Mouse (Mus musculus) kidney, postnatal 36 days (tissue): Measurements from ENCODE around the gene Arl10.
"Not testable (repeated sequence)": the region's sequence is repeated elsewhere in the genome, so short reads cannot be mapped to it uniquely, and the experiment has no call there.

Experiments
- DNase-seq, 2 experiments: peaks; one replicate each; pipeline ENCODE4 v3.0.0; 2021 to 2022; ENCODE audit warnings: mixed read lengths in 2 of 2

Gene Arl10

DNA sequence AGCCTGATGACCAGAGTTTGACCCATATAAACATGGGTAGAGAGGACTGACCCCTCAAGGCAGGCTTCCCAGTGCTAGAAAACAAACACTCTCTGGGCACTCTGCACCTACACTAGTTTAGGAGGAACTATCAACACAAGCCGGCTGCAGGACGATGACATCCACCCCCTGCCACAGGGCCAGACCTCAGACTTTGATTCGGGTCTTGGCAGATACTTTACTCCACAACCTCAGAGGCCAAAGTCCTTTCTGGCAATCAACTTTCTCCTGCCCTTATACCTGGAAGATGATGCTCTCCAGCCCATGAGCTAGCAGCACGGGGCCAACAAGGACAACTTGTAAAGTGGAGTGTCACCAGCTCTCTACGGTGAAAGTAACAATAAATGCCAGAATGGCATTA, 8.0 kb downstream of the Arl10 start:
- peak; percentile 57 to 70 for DNase-seq

DNA sequence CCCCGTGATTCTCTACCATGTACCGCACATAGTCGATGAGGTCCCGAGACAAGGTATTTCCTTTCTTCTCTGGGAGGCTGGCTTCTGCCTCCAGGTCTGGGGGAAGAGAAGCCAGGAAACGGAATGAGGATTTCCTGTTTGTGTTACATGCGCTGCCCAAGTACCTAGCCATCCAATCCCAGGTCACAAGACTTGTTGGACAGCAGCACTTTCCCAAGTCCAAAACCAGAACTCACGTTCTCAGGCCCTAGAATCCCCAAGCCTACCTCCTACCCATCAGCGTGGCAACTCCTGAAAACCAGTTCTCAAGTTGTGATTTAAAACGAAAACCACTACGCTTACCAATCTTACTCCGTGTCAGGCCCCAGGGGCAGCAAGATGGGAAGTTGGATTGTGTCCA, 11.0 kb downstream of the Arl10 start:
- no peak for DNase-seq

DNA sequence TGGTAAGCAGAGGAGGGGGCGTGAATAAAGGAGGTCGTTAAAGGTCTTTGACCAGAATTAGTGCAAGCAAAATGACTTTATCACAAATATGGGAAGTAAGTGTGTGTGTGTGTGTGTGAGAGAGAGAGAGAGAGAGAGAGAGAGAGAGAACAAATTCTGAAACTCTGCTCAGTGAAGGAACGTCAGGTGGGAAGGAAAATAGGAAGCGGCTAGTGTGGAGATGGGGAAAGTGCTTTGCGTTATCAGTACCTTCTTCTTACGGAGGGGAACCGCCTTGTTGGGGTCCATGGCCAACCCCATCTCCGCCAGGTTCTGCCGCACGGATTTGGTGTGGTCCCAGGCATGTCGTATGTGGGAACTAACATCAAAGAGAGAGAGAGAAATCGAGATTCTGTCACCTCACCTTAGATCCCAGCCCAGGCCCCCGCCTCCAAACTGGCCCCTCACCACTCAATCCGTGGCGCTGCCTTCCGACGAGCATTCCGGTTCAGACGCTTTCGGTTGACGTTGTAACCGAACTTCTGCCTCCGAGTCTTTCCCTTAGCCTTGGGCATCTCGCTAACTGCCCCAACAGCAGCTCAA, 14.7 kb downstream of the Arl10 start:
- no peak for DNase-seq

DNA sequence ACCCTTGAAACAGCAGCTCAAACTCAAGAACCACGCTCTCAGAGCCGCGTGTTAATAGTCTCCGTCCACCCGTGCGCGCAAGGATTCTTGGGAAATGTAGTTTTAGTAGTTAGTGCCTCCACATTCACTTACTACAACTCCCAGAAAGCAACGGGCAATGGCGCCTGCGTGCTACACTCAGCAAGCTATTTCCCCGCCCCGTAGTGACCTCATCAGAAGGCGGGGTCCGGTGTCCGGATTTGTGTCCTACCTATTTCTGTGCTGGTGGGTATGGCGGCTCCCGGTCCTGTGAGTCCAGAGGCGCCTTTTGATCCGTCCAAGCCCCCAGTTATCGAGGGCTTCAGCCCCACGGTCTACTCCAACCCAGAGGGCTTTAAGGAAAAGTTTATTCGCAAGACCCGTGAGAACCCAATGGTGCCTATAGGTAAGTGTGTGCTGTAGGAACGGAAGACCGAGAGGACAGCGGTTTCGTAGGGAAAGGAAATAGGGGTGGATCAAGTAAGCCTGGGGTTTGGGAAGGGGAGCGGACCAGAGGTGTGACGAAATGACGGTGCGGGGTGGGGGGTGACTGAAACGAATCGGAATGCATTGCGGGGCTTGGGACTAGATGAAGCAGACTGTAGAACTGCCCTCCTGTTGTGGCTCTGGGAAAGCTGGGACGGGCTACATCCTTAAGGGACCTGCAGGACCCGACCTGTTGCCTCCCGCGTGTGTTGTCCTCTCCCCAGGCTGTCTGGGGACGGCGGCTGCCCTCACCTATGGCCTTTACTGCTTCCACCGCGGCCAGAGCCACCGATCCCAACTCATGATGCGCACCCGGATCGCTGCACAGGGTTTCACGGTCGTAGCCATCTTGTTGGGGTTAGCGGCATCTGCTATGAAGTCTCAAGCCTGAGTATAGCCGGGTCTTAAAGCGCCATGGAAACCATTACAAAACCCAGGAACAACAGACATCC, 15.5 kb downstream of the Arl10 start, which contains the start of the genes Nop16 and Higd2a:
Nop16 (minus strand) TSS at position 95 of the 956 bp plus-strand sequence.
Higd2a (plus strand) TSS at position 212 of the 956 bp plus-strand sequence.
- peak; percentile 99 for DNase-seq

DNA sequence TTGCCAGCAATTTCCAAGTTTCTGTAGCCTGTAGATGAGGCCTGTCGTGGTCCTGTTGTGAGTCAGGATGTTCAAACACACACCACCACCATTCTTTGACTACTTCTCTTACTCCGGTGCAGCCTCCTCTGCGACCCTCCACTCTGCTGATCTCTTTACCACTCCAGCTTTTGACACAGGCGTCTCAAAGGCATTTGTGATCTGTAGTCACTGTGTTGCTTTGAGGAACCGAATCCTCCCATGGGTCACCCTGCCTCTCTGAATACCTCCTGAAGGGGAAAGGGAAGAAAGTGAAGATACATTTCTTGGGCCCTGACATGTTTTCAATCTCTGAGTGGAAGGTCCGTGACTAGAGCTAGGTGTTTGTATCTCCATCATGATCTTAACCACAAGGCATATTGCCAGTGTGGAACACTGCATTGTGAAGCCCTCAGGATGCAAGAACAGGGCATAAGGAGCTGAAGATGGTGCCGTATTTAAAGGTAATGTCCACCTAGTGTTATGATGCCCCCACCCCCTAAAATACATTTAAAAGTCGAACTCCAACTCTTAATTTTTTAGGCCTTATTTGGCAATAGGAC, 17.1 kb downstream of the Arl10 start:
- DNase-seq, result no peak

DNA sequence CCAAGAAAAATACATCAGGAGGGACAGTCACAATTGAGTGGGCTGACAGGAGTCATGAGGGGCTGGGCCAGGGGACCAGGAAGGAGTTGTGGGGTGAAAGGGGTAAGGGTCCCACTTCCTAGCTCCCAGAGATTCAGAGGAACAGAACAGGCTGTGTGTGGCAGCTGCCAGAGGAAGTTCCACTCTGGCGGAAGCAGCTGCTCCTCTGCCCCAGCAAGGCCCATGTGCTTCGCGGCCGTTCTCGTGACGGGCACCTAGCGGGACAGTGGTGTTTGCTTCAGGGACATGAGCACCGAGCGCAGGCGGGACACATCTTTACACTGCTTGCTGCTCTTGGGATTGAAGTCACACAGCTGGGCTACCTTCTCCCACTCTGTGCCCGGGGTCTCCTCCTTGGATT, 18.8 kb downstream of the Arl10 start:
- DNase-seq, result no peak

DNA sequence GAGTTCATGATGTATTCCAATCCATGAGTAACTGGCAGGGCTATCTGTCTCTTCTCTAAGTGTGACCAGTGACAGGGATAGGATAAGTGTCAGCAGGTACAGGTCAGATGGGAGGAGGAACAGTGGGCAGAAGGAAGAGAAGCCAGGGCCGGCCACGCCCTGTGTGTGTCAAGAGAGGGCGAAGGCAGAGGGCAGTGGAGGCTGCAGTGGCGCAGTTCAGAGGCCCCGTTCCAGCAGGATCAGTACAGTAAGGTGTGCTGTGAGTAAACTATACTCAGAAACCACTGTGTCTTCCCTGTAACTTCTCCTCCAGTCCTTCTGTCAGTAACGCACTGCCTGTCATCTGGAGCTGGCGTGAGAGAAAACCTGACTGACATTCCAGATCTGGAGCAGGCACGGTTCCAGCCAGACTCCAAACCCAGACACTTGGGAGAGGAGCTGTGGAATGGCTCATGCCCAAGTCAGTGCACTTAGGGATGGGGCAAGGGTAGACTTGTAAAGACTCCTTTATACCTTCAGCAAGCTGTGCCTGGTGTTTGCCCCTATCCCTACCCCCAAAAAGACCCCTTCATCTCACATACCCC, 21.4 kb downstream of the Arl10 start:
- DNase-seq, result peak; percentile 31 to 53

DNA sequence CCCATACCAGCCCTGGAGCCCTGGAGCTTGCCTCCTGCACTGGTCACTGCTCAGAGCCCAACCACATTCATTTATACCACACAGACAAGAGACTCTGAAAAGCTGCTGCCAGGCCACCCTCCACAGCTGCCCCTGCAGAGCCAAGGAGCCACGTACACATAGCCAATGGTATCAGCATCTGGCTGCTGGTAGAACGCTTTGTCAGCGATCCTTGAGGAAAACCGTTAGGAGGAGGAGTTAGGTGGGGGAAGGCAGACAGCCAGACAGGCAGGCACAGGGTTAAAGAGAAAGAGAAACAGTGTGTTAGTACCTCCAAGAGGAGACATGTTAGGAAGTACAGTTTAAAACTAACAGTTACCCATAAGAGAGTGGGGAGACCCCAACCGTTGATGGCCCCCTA, 22.1 kb downstream of the Arl10 start:
- DNase-seq, result peak in 1 of 2 experiments; percentile 47

DNA sequence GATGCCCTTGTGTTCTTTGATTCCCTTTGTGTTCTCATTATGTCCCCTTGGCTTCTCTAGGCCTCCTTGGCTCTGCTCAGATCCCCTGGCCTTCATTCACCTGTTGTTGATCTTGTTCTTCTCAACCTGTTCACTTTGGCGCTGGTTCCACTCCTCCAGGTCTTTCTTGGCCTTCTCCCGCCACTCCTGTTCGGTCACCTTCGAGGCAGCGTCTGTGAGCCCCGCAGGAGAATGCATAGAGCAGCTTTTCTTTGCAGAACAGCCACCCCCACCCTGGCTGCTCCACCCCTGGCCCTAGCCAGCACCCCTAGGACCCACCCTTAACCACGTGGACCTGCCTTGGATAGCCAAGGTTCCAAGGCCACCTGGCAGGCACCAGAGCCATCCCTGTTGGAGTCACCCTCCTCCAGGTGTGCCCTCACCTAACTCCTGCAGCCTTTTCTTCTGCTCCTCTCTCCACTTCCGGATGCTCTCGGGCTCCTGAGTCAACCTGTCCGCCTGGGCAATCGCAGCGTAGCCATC, 23.9 kb downstream of the Arl10 start:
- DNase-seq, result no peak

DNA sequence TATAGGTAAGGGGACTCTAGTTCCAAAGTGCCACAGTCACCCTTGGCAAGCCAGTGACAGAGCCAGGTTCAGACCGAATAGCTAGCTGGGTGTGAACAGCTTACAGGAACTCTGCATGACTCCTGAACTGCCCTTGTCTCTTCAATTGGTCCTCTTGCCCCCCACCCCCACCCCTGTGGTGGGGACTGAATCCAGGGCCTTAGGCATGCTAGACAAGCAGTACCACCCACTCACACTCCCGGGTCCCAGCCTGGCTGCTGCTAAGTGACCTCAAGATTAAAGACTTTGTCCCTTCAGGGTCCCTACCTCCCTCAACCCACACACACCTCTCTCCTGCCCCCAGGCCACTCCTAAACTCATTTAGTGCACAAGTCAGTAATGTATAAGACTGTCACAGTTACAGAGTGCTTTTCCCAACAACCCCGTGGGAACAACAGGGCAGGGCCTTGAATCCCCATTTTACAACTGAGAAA, 27.9 kb downstream of the Arl10 start:
- no peak for DNase-seq

DNA sequence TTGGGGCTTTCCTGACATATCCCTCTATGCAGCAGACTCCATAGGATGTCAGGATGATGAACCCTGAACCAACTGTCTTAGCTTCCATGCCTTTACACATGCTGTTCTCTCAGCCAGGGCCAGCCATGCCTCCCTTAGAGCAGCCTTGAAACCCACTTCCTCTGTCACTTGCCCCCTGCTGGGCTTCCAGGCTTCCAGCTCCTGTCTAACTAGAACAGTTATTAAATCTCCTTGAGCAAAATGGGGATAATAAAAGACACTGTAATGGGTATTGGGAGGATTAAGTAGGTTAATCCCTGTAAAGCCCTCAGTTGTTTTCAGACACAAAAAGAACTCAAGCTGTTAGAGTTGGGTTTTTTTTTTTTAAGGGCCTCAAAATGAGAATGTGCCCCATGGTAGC, 28.7 kb downstream of the Arl10 start:
- no peak for DNase-seq

DNA sequence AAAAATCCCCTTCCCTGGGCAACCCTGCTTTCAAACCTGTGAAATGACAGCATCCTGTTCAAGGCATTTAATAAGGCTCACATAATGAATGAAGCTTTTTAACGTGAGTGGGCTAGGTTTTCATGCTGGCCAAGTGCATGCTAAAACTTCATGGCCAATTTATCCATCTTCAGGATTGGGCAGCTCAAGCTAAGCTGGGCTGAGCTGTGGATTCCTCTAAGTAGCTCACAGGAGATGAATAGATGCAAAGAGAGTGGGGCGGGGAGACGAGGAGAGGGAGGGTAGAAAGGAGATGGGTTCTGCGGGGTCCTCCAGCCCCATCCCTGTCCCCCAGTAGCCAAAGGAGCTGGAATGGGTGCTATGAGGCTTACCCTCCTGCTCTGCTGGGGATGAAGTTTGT, 29.4 kb downstream of the Arl10 start:
- no peak for DNase-seq

DNA sequence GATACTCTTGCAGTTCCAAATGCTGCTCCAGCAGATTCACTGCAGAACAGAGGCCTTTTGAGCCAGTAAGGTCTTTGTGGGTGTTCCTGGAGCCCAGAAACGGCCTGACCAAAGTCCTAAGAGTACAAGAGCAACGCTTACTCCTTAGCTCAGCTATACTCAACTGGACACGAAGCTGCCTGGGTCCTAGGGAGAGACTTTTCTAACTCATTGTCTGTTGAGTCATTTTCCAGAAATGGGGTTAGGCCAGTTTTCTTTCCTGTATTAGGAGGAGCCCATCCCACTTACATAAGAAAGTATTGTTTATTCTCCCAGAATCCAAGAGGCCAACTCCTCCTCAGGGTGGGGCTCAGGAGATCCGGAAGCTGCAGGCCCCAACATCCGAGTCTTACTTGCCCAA, 30.6 kb downstream of the Arl10 start:
- peak; percentile 60 to 78 for DNase-seq

DNA sequence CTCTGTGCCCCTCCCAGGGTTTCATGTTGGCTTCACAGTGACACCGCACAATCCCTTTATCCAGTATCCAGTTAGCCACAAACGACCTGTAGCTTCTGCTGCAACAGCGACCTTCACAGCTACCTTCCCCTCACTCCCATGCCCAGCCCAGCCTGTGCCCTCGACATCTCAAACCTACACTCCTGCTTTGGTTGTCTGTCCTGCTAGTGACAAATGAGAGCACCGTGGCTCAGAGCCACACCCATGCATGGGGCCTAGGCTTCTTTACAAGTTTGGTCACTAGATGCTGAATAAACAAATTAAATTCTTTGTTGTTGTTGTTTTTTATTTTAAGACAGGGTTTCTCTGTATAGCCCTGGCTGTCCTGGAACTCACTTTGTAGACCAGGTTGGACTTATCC, 32.4 kb downstream of the Arl10 start:
- no peak for DNase-seq

DNA sequence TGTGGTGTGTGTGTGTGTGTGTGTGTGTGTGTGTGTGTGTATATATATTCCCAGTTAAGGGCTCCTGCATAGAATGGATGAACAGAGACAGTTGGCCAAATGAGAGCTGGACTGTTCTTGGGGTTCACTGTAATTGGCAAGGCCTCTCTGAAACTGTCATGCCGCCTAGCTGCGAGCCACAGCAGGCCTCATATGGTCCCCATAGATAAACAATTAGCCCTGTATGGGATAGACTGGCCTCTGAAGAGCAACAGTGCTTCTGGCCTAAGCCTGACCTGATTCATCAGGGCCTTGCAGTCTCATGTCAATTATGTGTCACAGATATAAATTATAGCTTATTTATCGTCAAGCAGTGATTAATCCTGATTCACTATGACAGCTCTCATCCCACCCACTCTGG, 33.2 kb downstream of the Arl10 start:
- no peak for DNase-seq

DNA sequence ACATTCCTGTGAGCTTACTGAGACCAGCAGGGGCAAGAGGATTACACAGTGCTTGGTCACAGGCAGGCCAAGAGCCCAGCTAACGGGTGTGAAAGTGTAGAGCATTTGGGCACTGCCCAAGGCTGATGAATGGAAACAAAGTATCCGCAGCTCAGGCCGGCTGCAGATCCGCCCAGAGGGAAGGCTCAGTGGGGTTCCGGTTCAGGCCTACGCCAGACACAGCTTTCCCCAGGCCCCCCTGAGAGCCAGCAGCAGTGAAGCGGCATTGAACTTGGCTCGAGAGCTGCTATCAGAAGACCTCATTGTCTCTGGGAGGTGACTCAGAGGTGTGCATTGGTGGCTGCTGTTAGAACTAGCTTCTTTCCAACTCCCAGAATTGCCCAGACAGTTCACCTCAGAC, 33.9 kb downstream of the Arl10 start:
- no peak for DNase-seq

DNA sequence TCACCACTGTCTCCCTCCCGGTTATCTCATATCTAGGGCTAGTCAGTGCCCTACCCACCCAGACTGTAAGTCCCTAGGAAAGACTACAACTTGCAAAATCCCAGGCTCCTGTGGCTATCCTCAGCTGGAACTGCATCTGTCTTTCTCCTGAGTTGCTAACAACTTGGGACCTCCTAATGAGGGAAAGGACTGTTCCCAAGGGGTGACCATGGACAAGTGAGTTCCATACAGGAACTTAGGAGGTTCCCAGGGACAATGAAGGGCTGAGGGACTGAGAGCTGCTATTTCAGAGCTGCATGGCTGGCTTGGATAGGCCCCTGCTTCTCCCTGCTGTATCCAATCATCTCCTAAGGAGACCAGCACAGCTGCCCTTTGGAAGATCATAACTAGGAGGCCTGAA, 34.5 kb downstream of the Arl10 start:
- DNase-seq, result no peak

DNA sequence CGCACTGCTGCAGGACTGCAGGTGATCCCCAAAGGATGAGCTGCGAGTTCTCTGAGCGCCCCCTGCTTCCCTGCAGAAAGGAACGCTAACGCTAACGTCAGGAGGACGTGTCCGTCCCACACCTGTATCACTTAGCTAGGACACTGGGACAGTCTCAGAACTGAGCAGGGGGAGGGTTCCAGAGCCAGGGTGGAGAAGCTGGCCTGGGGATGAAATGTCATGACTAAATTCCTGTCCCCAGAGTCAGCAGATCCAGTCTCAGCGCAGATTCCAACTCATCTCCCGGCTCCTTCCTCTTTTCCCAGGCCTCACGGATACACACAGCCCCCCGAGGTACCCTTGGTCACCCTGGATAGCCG, 35.8 kb downstream of the Arl10 start:
- DNase-seq, result peak; percentile 22 to 45

DNA sequence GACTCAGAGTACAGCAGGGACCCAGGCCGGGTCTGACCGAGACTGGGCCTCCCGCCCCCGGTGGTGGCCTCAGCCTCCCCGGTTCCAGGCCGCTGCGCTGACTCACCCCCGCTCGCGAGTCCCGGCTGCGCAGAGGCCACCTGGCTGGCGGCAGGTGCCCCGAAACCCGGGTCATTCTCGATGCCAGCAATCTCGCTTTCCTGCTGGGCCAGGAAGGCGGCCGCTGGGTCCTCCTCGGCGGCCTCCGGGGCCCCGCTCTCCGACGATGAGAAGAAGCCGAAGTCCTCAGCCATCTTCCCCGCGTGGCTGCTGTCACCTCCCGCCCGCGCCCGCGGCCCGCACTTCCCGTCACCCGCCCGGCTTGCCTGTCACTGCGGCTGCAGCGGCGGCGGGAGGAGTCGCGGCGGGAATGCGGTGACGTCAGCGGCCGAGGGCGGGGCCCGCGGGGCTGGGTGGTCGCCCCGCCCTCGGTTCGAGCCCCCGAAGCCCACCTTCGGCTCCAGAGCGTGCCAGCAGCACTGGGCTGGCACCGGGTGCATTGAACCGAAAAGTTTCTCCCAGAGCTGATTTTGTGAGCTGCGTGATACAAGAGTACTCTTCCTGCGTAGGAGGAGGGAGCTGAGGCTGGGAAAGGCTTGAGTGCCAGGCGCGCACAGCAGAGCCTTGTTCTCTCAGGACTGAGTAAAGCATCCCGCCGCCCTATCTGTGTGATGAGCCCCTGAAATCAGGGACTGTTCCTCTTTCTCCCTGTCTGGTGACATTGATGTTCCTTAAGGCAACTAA, 36.3 kb downstream of the Arl10 start, which contains the start of gene Cltb:
Cltb (minus strand) TSS at position 373 of the 783 bp plus-strand sequence.
- peak; percentile 88 to 97 for DNase-seq

DNA sequence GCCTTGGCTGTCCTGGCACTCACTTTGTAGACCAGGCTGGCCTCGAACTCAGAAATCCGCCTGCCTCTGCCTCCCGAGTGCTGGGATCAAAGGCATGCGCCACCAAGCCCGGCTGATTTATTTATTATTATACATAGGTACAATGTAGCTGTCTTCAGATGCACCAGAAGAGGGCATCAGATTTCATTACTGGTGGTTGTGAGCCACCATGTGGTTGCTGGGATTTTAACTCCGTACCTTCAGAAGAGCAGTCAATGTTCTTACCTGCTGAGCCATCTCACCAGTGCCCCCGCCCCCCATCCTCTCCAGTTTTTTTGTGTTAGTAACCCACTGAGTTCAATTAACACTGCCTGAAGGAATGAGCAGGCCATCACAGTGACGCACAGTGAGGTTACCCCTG, 38.3 kb downstream of the Arl10 start:
- not testable (repeated sequence) for DNase-seq

DNA sequence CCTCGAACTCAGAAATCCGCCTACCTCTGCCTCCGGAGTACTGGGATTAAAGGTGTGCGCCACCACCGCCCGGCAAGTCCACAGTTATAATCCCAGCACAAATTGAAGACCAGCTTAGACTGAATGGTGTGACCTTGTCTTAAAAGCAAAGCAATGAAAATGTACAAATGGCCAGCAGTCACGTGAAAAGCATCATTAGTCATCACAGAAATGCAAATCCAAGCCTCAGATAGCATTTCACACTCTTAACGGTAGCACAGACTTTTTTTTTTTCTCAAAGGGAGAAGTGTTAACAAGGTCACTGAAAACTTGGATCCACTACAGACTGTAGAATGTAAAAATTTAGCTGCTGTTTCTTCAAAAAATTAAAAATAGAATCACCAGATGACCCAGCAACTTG, 41.5 kb downstream of the Arl10 start:
- DNase-seq, result no peak

DNA sequence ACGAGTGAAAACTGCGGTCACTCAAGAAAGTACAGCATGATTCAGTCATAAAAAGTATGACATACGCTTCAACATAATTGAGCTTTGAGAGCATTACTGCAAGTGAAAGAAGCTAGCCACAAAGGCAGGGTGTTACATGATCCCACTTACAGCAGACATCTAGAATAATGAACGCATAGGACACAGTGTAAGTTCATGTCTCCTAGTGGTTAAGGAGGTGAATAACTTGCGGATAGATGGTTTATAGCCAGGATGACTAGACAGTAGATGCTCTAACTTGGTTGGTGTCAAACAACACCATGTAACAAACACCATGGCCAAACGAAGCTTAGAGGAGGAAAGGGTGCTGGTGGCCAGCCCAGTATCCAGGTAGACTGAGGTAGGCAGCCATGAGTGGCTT, 42.2 kb downstream of the Arl10 start:
- DNase-seq, result no peak
